Mouse (Mus musculus): ENCODE measurements around the gene Cdc20b.

GRCm38 (mm10) chr13:113021521-113021920, 13.4 kb upstream of the Cdc20b start:
- TF ChIP-seq CTCF (IDR thresholded peaks at IDR 0.05; ENCODE audit: control insufficient read depth, insufficient read depth, low read length) (no peak), POLR2A (IDR thresholded peaks at IDR 0.05; ENCODE audit: borderline replicate concordance, control insufficient read depth, low read depth, low read length) (no peak)
